Mouse (Mus musculus): ENCODE data around the gene Ppia. TPM values are rescaled to one million over a fixed set of nuclear protein-coding genes. Genes with fewer than 3 reads are reported as not detected.
"Not testable (repeated sequence)": the region's sequence is repeated elsewhere in the genome, so short reads cannot be mapped to it uniquely, and the experiment has no call there.

Gene Ppia
- polyA plus RNA-seq (2014; fragmentation: Nextera tagmentation; extraction: Ambion mirVana), result 4,020 and 4,257 TPM in 2 replicates

DNA sequence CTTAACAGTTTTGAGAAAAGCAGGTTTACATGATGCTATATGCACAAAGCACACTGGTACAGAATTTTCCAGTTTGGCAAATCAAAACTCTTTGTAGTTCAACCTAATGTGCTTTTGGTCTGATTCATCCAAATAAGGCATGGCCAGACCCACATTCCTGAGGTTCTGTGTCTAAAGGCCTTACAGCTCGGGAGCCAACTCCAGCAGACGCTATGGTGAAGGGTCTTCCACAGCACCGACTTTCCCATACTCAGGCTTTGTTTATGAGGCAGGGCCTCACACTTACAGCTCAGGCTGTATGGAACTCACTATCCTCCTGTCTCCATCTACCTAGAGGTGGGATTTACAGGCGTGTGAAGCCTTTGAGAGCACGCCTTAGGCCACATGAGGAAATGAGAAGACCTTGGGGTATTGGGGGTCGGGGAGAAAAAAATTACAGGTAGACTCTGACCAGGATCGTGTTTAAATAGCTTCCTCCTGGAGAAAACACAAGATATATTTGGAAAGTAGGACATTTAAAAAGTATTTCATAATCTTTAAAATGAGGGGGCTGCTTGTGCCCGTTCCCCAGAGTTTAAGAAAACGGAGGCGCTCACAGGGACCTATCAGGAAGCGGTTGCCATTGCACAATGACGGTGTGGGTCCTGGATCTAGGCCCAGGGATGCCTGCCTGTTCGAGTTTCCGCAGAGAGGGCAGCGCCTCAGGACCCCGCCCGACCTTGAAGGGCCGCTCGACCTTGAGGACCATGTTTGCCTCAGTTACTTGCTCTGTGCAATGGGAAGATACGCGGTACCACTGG is at the start of gene Ppia:
TSS of gene Ppia (plus strand) at position 693 of the 800 bp plus-strand sequence.
- H3K4me2 ChIP-seq (ENCODE audit: low read depth, low read length), result peak within 1 kb of the TSS; percentile 91
- peak within 1 kb of the TSS; percentile 97 for H3K27ac ChIP-seq (ENCODE audit: low read depth, low read length)
- H3K27me3 ChIP-seq (ENCODE audit: control insufficient read depth, insufficient read depth, low read length), result no peaks in the 10 kb centered on the region
- H3K36me3 ChIP-seq (ENCODE audit: control insufficient read depth, insufficient read depth, low read length), result peaks cover 10% of the 10 kb centered on the region
- ATAC-seq (ENCODE audit: low read depth), result peak; percentile 54; the same call in 1 of the 2 replicates
- H3K9ac ChIP-seq (replicated peaks; ENCODE audit: low read depth, low read length), result peak within 1 kb of the TSS; percentile 97
- H3K4me1 ChIP-seq (ENCODE audit: control insufficient read depth, insufficient read depth, low read length), result peaks cover 16% of the 10 kb centered on the region
- no peaks in the 10 kb centered on the region for H3K9me3 ChIP-seq (ENCODE audit: control insufficient read depth, low read length)
- WGBS, result 10% methylated on average over 21 of the region's 21 CpGs
- peak within 1 kb of the TSS; percentile 90 for H3K4me3 ChIP-seq (ENCODE audit: low read depth, low read length)

DNA sequence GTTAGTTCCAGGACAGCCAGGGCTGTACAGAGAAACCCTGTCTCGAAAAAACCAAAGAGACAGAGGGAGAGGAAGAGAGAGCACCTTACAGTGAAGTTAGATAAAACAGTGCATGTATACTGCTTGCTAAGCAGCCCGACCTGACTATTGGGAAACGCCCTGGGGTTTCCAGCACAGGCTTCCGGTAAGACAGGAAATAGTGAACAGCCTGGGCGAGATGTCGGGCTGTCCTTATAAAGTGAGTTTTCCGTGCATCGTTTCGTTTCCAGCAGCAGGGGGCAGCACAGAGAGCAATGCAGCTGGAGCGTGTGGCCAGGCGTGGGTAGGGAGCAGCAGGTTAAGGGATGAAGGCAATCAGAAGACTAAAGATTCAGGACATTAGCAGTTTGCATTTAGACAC is 49.4 kb upstream of the Ppia start:
- WGBS, result 18% methylated on average over 11 of the region's 11 CpGs
- no peaks in the 10 kb centered on the region for H3K36me3 ChIP-seq (ENCODE audit: control insufficient read depth, insufficient read depth, low read length)
- H3K4me2 ChIP-seq (ENCODE audit: low read depth, low read length), result no peak overlapping the region
- H3K4me3 ChIP-seq (ENCODE audit: low read depth, low read length), result no peak overlapping the region
- no peaks in the 10 kb centered on the region for H3K9me3 ChIP-seq (ENCODE audit: control insufficient read depth, low read length)
- H3K27me3 ChIP-seq (ENCODE audit: control insufficient read depth, insufficient read depth, low read length), result no peaks in the 10 kb centered on the region
- no peak overlapping the region for H3K9ac ChIP-seq (replicated peaks; ENCODE audit: low read depth, low read length)
- peak; percentile 77 for ATAC-seq (ENCODE audit: low read depth)
- no peaks in the 10 kb centered on the region for H3K4me1 ChIP-seq (ENCODE audit: control insufficient read depth, insufficient read depth, low read length)
- no peak overlapping the region for H3K27ac ChIP-seq (ENCODE audit: low read depth, low read length)

DNA sequence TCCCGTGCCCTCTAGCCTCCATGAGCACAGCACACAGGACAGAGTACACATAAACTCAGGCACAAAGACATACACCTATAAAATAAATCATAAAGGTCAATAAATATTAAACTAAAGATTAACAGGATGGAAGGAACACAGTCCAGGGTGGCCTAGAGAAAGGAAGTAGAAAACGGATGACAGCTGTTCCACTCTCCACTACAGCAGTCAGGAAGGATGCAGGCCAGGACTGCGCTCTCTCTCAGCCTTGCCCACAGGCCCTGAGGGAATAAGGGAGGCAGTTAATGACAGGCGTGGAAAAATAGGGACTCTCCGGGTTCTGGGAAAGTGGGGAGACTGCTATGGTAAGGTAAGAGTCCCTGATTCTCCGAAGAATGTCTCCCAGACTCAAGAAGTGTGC is 48.8 kb upstream of the Ppia start:
- ATAC-seq (ENCODE audit: low read depth), result 0 out of 2 replicates have a peak, but pooled peaks have one; percentile 24
- Histone ChIP-seq H3K4me2 (ENCODE audit: low read depth, low read length) (no peak overlapping the region), H3K36me3 (ENCODE audit: control insufficient read depth, insufficient read depth, low read length) (no peaks in the 10 kb centered on the region), H3K4me3 (ENCODE audit: low read depth, low read length) (no peak overlapping the region), H3K9me3 (ENCODE audit: control insufficient read depth, low read length) (no peaks in the 10 kb centered on the region), H3K27me3 (ENCODE audit: control insufficient read depth, insufficient read depth, low read length) (no peaks in the 10 kb centered on the region), H3K9ac (replicated peaks; ENCODE audit: low read depth, low read length) (no peak overlapping the region), H3K4me1 (ENCODE audit: control insufficient read depth, insufficient read depth, low read length) (no peaks in the 10 kb centered on the region), H3K27ac (ENCODE audit: low read depth, low read length) (no peak overlapping the region)
- 72% methylated on average over 6 of the region's 6 CpGs for WGBS

DNA sequence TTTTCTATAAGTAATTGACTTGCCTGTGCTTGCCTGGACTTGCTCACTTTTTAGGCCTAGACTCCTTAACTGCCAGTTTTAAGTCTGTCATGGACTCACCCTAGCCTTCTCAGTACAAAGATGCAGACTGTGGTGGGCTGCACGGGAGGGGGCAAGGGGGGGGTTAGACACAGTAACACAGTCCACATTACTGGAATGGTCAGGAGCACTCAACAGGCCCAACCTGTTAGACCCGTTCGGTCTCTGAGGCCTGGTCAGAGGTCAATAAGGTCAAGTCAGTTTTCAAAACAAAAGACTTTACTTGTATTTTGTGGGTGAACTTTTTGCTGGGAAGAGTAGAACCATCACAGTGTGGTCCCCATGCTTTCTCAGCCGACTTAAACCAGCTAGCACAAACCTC is 48.1 kb upstream of the Ppia start:
- no peak overlapping the region for H3K4me3 ChIP-seq (ENCODE audit: low read depth, low read length)
- H3K27ac ChIP-seq (ENCODE audit: low read depth, low read length), result no peak overlapping the region
- no peaks in the 10 kb centered on the region for H3K36me3 ChIP-seq (ENCODE audit: control insufficient read depth, insufficient read depth, low read length)
- no peak overlapping the region for H3K9ac ChIP-seq (replicated peaks; ENCODE audit: low read depth, low read length)
- H3K27me3 ChIP-seq (ENCODE audit: control insufficient read depth, insufficient read depth, low read length), result no peaks in the 10 kb centered on the region
- no peak for ATAC-seq (ENCODE audit: low read depth)
- H3K4me1 ChIP-seq (ENCODE audit: control insufficient read depth, insufficient read depth, low read length), result no peaks in the 10 kb centered on the region
- H3K4me2 ChIP-seq (ENCODE audit: low read depth, low read length), result no peak overlapping the region
- H3K9me3 ChIP-seq (ENCODE audit: control insufficient read depth, low read length), result no peaks in the 10 kb centered on the region
- 78% methylated on average over 4 of the region's 4 CpGs for WGBS

DNA sequence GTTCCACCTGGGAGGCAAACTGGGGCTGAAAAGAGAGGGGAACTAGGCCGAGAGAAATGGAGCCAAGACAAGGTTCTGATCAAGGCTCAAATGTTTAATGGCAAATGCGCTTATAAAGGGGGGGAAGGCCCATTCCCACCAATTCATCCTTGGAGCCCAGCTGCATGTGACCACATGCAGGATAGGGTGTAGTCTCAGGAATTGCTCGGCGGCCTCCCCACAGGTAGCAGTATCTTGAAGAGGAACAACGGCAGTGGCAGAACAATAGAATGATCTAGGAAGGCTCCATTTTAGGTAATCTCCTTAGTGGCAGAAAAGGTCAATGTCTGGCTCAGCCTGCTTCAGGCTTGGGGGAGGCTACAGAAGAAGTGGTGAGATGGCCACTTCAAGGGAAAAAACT is 47.3 kb upstream of the Ppia start:
- not testable (repeated sequence) for H3K27me3 ChIP-seq (ENCODE audit: control insufficient read depth, insufficient read depth, low read length); H3K4me1 ChIP-seq (ENCODE audit: control insufficient read depth, insufficient read depth, low read length); H3K27ac ChIP-seq (ENCODE audit: low read depth, low read length); H3K36me3 ChIP-seq (ENCODE audit: control insufficient read depth, insufficient read depth, low read length); H3K4me2 ChIP-seq (ENCODE audit: low read depth, low read length); H3K9me3 ChIP-seq (ENCODE audit: control insufficient read depth, low read length); ATAC-seq (ENCODE audit: low read depth); H3K4me3 ChIP-seq (ENCODE audit: low read depth, low read length); H3K9ac ChIP-seq (replicated peaks; ENCODE audit: low read depth, low read length)
- 89% methylated on average over 5 of the region's 5 CpGs for WGBS

DNA sequence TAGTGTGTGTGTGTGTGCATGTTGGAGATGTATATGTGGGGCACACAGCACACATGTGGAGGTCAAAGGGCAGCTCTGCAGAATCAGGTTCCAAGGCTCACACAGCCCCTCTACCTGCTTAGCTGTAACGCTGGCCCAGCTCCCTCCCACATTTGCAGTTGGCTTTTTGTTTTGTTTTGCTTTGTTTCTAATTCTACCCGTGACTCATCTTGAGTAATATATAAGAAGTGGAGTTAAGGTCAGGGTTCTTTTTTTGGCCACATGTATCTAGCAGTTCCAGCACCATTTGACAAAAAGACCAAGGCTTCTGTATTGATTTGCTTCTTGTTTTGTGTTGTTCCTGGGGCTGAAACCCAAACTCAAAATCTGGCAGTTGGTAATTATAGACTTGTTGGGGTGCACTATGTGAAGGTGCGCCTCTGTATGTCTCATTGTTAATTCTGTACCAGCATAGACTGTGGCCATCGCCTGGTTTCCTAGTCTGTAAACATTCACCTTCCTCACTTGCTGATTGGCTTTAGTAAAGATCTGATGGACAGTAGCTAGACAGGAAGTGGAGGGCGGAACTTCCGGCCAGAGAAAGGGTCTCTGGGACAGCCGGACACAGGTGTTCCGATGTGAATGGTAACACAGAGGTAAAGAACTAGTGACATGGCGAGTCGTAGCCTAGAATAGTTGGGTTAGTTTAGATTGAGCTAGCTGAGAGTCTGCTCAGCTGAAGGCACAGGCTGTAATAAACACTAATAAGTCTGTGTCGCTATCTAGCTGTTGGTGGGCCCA is 43.7 kb upstream of the Ppia start:
- H3K27ac ChIP-seq (ENCODE audit: low read depth, low read length), result no peak overlapping the region
- ATAC-seq (ENCODE audit: low read depth), result no peak
- H3K4me2 ChIP-seq (ENCODE audit: low read depth, low read length), result no peak overlapping the region
- no peak overlapping the region for H3K9ac ChIP-seq (replicated peaks; ENCODE audit: low read depth, low read length)
- no peaks in the 10 kb centered on the region for H3K9me3 ChIP-seq (ENCODE audit: control insufficient read depth, low read length)
- no peaks in the 10 kb centered on the region for H3K27me3 ChIP-seq (ENCODE audit: control insufficient read depth, insufficient read depth, low read length)
- H3K36me3 ChIP-seq (ENCODE audit: control insufficient read depth, insufficient read depth, low read length), result no peaks in the 10 kb centered on the region
- WGBS, result 91% methylated on average over 11 of the region's 11 CpGs
- no peak overlapping the region for H3K4me3 ChIP-seq (ENCODE audit: low read depth, low read length)
- H3K4me1 ChIP-seq (ENCODE audit: control insufficient read depth, insufficient read depth, low read length), result no peaks in the 10 kb centered on the region

DNA sequence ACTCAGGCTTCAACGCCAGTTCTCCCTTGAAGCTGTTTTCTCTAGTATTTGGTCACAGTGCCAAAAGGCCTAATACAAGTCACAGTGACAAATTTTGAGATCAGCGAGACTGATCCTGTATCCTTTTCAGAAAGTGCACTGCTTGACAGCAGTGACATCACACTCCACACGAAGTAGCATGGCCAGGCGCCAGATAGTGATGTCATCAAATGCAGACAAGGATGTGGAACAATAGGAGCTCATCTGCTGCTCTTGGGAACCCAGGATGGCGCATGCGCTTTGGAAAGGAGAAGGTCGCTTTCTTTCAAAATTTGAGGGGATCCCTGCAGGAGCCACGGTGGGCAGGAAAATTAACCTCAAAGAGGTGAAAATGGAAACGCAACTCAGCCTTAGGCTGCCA is 42.5 kb upstream of the Ppia start:
- Histone ChIP-seq H3K4me3 (ENCODE audit: low read depth, low read length) (no peak overlapping the region), H3K9ac (replicated peaks; ENCODE audit: low read depth, low read length) (no peak overlapping the region), H3K36me3 (ENCODE audit: control insufficient read depth, insufficient read depth, low read length) (no peaks in the 10 kb centered on the region), H3K27ac (ENCODE audit: low read depth, low read length) (no peak overlapping the region), H3K4me1 (ENCODE audit: control insufficient read depth, insufficient read depth, low read length) (no peaks in the 10 kb centered on the region), H3K9me3 (ENCODE audit: control insufficient read depth, low read length) (no peaks in the 10 kb centered on the region), H3K4me2 (ENCODE audit: low read depth, low read length) (no peak overlapping the region), H3K27me3 (ENCODE audit: control insufficient read depth, insufficient read depth, low read length) (no peaks in the 10 kb centered on the region)
- ATAC-seq (ENCODE audit: low read depth), result no peak
- WGBS, result 91% methylated on average over 9 of the region's 9 CpGs

DNA sequence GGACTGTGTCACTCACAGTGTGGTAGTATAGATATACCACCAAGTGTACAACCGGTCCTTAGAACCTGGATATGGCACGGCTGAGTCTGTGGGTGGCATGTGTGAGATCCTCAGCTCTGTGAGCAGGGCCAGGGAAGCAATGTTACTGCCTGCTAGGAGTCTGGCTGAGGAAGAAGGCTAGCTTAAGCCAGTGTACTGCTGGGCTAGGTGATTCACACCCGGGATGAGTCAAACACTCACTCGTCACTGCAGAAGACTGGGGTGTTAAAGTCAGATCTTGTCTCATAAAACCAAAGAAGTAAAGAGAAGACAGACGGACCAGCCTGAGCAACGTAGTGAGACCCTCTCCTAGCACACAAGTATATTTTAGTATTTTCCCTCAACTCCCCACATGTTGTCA is 34.3 kb upstream of the Ppia start:
- WGBS, result 87% methylated on average over 6 of the region's 6 CpGs
- no peak overlapping the region for H3K4me2 ChIP-seq (ENCODE audit: low read depth, low read length)
- H3K4me3 ChIP-seq (ENCODE audit: low read depth, low read length), result no peak overlapping the region
- H3K36me3 ChIP-seq (ENCODE audit: control insufficient read depth, insufficient read depth, low read length), result no peaks in the 10 kb centered on the region
- H3K4me1 ChIP-seq (ENCODE audit: control insufficient read depth, insufficient read depth, low read length), result no peaks in the 10 kb centered on the region
- no peak overlapping the region for H3K9ac ChIP-seq (replicated peaks; ENCODE audit: low read depth, low read length)
- no peaks in the 10 kb centered on the region for H3K27me3 ChIP-seq (ENCODE audit: control insufficient read depth, insufficient read depth, low read length)
- no peak for ATAC-seq (ENCODE audit: low read depth)
- H3K27ac ChIP-seq (ENCODE audit: low read depth, low read length), result no peak overlapping the region
- H3K9me3 ChIP-seq (ENCODE audit: control insufficient read depth, low read length), result no peaks in the 10 kb centered on the region

All from neural tube, embryonic 14.5 days (tissue).